Mouse (Mus musculus): Measurements from ENCODE around the gene Fez1.

Fez1 gene

DNA sequence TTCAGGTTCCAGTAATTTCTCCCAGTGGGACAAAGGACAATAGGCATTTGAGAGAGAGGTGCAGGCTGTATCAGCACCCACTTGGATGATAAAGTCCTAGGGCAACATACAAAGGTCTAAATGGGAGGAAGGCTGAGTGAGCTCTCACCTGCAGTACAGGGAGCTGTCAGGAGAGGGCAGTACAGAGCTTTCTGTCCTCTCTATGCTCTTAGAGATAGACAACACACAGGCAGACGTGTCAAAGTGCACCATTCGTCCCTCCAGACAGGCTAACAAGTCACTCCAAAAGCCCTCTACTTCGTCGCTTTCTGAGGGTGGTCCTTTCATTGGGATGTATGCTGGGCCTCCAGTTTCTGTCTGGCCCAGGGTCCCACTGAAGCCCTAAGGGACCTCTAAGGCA is 68.9 kb downstream of the Fez1 start:
- no peak for DNase-seq (ENCODE audit: low read depth in 1 of 2, low spot score in 2 of 2)

DNA sequence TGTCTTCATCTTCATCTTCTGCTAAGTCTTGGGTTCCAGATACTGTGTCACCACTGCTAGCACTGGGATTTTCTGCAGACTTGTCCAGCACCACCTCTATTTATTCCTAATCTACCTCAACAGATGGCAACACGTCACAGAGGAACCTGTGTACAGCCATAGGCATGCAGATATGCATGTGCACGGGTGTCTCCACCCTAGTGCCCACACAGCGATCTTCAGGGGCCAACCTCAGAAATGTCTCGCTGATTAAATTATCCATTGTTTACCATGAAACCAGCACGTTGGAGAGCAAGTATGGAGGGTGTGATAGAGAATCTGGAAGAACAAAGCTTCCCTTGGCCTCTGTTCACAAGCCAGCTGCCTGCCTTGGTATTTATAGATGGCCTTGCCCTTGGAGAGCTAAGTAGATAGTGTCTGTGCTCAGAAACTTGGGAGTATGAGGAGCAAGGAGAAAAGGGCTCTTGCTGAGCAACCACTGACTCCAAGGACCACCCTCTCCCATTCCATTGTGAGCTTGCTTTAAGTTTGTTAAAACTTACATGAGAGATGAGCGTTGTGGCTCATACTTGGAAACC is 71.8 kb downstream of the Fez1 start:
- DNase-seq (ENCODE audit: low read depth in 1 of 2, low spot score in 2 of 2) = no peak

DNA sequence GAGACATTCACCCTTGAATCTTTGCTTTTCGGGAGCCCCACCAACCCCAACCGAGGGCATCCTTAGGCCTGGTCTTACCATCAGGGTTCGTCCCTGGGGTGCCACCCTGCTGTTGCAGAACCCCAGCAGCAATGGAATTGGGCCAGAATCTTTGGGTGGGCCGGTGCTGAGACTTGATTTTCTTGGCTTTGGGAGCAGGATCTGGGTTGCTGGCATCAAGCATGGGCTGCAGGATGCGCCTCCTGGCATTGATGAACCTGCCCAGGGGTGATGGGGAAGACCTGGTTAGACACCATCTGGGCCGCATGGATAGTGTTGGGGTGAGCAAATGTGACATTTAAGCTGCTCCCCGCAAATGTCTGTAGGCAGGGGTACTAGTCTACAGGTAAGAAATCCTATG is 72.6 kb downstream of the Fez1 start:
- DNase-seq (ENCODE audit: low read depth in 1 of 2, low spot score in 2 of 2) = no peak

DNA sequence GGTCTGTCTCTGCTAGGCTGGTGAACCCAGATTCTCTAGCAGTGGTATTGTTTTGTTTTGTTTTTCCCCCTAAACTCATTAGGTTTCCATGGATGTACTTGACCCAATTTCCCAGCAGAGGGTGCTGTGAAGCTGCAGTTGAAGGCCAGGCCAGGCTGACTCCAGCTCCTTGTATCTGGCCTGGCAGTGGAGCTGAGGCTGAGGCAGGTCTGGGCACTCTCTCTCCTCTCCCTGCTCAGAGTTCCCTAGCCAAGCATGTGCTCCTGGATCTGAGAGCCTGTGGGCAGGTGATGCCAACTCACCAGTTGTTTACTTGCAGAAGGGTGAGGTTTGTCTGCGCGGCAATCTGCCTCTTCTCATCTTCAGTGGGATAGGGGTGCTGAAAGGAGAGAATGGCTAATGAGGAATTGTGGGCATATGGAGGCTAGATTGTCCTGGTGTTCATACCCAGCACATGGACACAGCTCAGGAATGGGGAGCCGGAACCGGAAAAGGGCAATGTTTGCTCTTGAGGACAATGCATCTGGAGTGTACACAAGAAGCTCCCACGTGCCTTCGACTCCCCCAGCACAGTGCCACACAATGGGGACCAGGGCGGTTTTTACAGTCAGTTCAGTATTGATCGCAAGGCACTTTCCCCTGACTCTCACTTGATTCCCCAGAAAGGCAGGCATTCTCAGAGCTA is 73.5 kb downstream of the Fez1 start:
- no peak for DNase-seq (ENCODE audit: low read depth in 1 of 2, low spot score in 2 of 2)

DNA sequence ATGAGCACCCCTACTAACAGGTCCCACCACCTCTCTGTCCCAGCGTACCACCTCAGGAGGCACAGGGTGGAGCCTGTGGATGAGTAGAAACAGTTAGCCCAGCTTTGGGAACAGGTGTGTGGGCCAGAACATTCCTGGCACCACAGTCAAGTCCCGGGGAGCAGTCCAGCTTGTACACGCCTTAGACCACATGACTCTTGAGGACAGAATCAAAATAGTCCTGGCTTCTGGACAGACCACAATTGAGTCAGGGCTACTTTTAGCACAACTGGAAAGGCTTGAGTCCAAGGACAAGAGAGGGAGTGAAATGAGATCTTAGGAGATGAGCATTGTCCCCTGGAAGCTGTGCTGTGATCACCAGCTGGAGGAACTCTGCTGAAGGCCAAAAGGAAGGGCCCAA is 76.9 kb downstream of the Fez1 start:
- no peak for DNase-seq (ENCODE audit: low read depth in 1 of 2, low spot score in 2 of 2)

DNA sequence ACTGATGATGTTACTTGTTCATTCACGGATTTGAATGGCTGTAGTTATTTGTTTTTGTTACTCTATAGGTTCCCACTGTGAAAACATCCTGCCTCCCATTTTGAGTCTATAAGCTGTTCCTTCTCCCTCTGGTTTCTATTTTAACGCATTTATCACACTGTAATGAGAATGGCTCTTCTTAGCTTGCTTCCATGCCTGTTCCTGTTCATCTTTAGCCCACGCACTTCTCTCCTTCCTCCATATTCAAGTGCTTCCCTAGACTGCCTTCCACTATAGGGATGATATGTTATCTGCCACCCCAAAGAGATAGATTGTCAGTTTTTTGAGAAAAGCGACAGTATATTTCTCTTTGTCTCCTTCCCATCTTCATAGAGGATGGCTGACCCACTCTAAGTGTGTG is 78.8 kb downstream of the Fez1 start:
- no peak for DNase-seq (ENCODE audit: low read depth in 1 of 2, low spot score in 2 of 2)

DNA sequence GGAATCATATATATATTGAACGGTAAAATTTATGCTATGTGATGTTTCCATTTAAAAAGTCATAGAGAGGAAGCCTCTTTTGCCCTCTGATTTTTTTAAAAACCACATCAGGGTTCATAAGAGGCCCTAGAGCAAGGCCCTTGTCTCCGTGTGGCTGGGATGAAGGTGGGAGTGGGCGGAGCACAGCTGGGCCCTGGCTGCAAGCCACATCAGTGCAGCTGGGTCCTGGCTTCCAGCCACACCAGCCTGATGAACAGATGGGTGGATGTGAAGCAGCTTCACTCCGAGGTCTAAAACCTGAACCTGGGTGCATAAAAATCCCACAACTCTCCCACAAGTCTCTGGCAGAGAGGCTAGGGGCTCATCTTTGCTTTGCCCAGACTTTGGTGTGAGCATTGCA is 83.8 kb downstream of the Fez1 start:
- DNase-seq (ENCODE audit: low read depth in 1 of 2, low spot score in 2 of 2) = no peak

DNA sequence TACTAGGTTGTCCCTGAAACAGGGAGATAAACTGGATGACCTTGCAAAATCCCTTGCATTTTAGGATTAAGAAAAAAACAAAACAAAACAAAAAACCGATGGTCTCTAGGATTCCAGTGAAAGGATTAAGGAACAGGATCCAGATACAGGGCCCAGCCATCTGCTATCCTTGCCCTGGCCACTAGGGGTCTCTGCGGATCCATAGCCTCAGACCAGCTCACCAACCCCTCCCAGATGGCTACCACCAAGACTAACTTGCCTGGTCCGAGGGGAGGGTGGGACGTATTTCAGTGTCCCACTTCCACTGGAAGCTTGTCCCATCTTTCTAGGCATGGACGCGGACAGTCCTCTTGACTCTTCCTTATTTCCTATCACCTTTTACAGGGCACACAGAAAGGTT is 94.7 kb downstream of the Fez1 start:
- DNase-seq (ENCODE audit: low read depth in 1 of 2, low spot score in 2 of 2) = no peak

DNA sequence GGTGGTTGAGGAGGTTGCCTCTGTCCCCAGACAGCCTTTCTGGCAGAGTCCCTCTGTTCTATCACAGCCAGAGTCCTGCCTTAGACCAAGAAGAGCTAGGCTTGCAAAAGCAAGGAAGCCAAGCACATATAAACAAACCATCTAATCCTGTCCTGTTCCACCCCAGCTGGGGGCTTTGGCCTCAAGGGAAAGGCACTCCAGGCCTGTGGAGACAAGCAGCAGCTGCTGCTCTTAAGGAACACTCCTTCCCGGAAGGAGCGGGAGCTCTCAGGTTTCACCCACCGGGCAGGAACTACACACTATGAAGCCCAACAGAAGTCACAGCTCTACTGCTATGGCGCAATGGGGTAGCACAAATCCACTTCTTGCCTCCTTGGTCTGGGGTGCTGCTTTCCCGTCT is 95.3 kb downstream of the Fez1 start:
- DNase-seq (ENCODE audit: low read depth in 1 of 2, low spot score in 2 of 2) = no peak

DNA sequence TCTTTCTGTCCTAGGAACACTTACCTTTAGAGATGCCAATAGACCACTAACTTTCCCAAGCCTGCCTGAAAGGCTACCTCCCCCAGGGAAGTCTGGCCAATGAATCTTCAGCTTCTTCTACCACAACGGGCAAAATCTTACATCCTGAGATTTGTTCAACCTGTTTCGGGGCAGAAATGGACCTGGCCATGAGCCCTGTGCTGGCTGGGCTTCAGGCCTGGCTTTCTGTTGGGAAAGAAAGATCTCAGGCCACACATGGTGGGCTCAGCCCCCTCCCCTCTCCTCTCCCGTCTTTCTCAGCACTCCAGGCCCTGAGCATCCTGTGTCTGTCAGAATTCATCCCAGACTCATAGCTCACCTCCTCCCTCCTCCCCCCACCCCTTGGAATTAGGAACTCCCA is 96.9 kb downstream of the Fez1 start:
- DNase-seq (ENCODE audit: low read depth in 1 of 2, low spot score in 2 of 2) = no peak

DNA sequence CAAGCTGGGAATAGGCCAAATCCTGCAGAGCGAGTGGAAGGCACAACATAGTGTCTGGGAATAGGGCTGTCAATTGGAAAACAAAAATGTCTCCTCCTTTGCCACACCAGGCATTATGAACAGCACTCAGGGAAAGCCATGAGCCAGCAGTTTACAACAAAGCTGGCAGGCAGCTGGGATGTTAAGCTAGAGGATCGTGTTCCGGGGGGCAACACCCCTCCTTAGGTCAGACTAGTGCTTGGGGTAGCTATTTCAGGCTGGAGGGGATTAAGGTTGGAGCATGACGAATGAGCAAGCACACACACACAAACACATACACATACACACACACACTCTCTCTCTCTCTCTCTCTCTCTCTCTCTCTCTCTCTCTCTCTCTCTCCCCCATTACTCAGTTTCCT is 97.8 kb downstream of the Fez1 start:
- no peak for DNase-seq (ENCODE audit: low read depth in 1 of 2, low spot score in 2 of 2)

DNA sequence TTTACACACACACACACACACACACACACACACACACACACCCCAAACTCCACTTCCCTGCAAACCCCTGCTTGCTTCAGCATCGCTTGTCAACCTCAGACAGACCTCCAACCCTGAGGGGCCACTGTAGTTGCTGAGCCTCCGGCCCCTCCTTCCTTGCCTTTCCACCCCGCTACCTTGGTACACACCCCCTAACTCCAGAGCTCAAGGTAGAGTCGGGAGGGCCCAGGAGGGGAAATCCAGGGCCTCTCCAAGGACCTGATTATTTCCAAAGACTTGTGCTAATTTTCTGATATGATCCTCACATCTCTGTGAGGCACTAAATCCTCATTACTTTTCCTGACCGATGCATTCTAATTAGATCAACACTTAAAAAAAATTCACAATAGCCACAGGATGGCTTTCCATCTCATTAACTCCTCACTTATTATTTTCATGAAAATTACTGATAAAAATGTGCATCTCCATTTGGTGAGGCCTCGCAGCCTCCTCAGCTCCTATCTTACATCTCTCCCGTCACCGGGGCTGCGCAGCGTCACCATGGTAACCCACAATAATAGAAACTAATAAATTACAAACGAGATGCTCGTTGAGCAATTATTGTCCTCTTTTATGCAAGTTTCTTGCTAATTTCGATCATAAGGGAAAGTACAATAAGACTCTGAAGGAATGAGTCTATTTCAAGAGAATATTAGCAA is 100.2 kb downstream of the Fez1 start:
- no peak for DNase-seq (ENCODE audit: low read depth in 1 of 2, low spot score in 2 of 2)

DNA sequence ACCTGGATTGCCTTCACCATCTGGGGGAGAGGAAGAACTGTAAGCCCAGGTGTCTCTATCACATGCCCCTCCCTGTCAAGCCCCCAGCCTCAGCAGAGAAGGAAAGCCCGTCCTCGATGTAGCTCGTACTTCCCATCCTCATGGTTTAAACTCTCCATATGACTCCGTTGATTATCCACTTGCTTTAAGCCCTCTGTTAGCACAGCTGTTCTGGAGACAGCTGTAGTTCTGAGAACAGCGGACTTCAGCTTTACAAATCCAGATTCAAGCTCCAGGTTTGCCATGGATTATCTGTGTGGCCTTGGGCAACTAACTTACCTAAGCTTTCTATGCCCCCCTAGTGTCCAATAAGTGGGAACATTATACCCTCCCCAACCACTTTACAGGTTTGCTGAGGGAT is 102.1 kb downstream of the Fez1 start:
- no peak for DNase-seq (ENCODE audit: low read depth in 1 of 2, low spot score in 2 of 2)

All from monocyte, adult 2 months (primary cell).